Mouse (Mus musculus) lung, adult 10 weeks (tissue): ENCODE results near the gene Vsig10. TPM values are rescaled to one million over a fixed set of nuclear protein-coding genes. Genes with fewer than 3 reads are reported as not detected.

Experiments
- polyA plus RNA-seq: library from polyadenylated mRNA; stranded (reverse); fragments of 350-450 nt; fragmentation: Illumina TruSeq; extraction: RNeasy Lipid Tissue Mini Kit (QIAGEN cat#74804); gene quantifications from one replicate; pipeline ENCODE4 v1.2.3, GENCODE M21; 2014; ENCODE audit warnings: low read depth, low replicate concordance; ENCODE audit not compliant: insufficient read depth

Gene Vsig10
- polyA plus RNA-seq, result 12.5 TPM

GRCm38 (mm10) chr5:117318741-117319629 lies at the start of gene Vsig10:
Vsig10 (plus strand) TSS chr5:117319083.

GRCm38 (mm10) chr5:117286831-117287822 lies 31.8 kb upstream of the Vsig10 start, which contains the start of gene Pebp1:
Pebp1 (minus strand) TSS chr5:117287625.

GRCm38 (mm10) chr5:117357129-117357477 lies 38.2 kb downstream of the Vsig10 start, which contains the start of gene Wsb2:
Wsb2 (plus strand) TSS chr5:117357304.

GRCm38 (mm10) chr5:117388877-117389276 lies 70.0 kb downstream of the Vsig10 start, which contains the start of gene Rfc5:
Rfc5 (minus strand) TSS chr5:117389047.

Other genes with a start within 250 kb of the Vsig10 start
- 57.1 TPM for gene Suds3, start 203.0 kb upstream of the Vsig10 start, polyA plus RNA-seq
- gene Taok3, start 199.0 kb upstream of the Vsig10 start, polyA plus RNA-seq, result 13.4 TPM
- gene Pebp1, start 31.5 kb upstream of the Vsig10 start, polyA plus RNA-seq, result 224 TPM
- 57.7 TPM for gene Wsb2, start 38.2 kb downstream of the Vsig10 start, polyA plus RNA-seq
- gene Rfc5, start 70.0 kb downstream of the Vsig10 start, polyA plus RNA-seq, result 5.4 TPM
- gene Ksr2, start 94.9 kb downstream of the Vsig10 start, polyA plus RNA-seq, result 0.01 TPM